In the genomic region with DNA sequence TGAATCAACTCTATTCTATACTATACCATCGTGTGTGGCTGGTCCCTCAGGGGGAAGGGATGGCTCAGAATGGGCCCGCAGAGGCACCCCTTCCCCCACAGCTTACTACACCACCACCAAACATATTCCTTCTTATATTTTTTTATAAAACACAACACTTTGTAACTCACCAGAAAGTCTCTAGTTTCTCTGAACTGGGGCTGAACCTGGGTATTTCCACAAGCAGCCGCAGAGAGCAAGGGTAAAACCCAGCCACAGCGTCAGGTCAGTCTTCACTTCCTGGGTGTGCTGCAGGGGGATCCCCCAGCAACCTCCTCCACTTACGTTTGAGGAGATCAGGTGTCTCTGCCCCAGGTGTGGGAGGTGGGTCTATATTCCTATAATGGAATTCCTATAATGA, we compare ENCODE assay signal across 1 mouse cellular context.
A peak's percentile ranks its signal among the peaks of the same experiment; 100 is the strongest.
TF ChIP-seq lines count a peak whose summit lies in the region.

No protein-coding gene starts in this region.

TF ChIP-seq in CH12.LX, 34 proteins besides CTCF, POLR2A, EP300 and RAD21 (continued from another document):
- TF ChIP-seq RCOR1 (conservative IDR thresholded peaks at IDR 0.05; ENCODE audit: low read depth, low read length) = peak; percentile 67
- TF ChIP-seq NELFE (IDR thresholded peaks at IDR 0.05; ENCODE audit: low read depth, low read length) = 0 out of 2 replicates have a peak, but pooled peaks have one; percentile 43
- TF ChIP-seq BHLHE40 (IDR thresholded peaks at IDR 0.05; ENCODE audit: low read depth, low read length) = peak; percentile 79
- TF ChIP-seq JUND (conservative IDR thresholded peaks at IDR 0.05; ENCODE audit: low read depth, low read length) = 0 out of 2 replicates have a peak, but pooled peaks have one; percentile 17
- no peak for TF ChIP-seq ZKSCAN1 (IDR thresholded peaks at IDR 0.05; ENCODE audit: borderline replicate concordance, low read depth, low read length)
- TF ChIP-seq JUN (IDR thresholded peaks at IDR 0.05; ENCODE audit: insufficient read depth, low read depth, low read length) = 0 out of 2 replicates have a peak, but pooled peaks have one; percentile 10
- peak; percentile 66 for TF ChIP-seq SIN3A (IDR thresholded peaks at IDR 0.05; ENCODE audit: low read length)
- TF ChIP-seq MXI1 (IDR thresholded peaks at IDR 0.05; ENCODE audit: low read depth, low read length) = 0 out of 2 replicates have a peak, but pooled peaks have one; percentile 65
- TF ChIP-seq TCF12 (IDR thresholded peaks at IDR 0.05; ENCODE audit: low read depth, low read length) = peak; percentile 93
- TF ChIP-seq CHD1 (IDR thresholded peaks at IDR 0.05; ENCODE audit: low read depth, low read length) = peak; percentile 74; the same call in 1 of the 2 replicates
